Mouse (Mus musculus) WW6 (cell line): ENCODE data around the gene Mab21l3.

Experiments
- DNase-seq: peaks from one replicate; pipeline ENCODE4 v3.0.0-alpha.2; 2013; ENCODE audit warnings: low read depth, low spot score

Gene Mab21l3

GRCm38 (mm10) chr3:101802746-101803145 lies 46.0 kb downstream of the Mab21l3 start:
- DNase-seq: no peak

- DNase-seq: no peak
Observed at GRCm38 (mm10) chr3:101800596-101801018, 48.2 kb downstream of the Mab21l3 start.

DNA sequence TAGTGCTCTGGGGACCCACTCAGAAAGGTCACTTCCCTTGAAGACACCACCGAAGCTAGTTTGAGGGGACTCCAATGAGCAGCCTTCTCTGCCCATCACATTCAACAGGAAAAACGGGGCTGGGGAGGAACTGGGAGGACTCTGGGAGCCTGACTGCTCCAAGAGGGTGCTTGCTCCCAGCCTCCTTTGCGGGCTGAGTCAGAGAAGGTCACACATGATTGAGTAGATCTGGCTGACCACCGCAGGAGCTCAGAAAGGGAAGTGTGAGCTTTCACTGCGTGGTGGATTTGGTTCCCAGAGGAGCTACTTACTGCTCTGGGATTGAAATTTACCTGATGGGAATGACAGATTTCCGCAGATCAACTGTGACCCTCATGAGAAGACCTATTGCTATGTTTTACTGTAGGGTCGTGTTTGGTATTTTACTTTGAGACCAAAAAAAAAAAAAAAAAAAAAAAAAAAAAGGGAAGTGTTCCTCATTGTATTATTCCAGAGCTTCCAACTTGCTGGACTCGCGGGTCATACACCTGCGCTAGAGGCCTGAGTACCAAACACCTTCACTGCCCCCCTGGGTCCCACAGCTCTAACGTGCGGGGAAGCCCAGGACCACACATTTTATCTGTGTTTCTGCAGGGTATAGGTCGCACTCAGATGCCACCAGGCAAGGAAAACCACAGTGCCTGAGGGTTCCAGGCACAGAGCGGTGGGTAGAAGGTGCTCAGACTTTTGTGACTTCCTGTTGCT lies 48.7 kb downstream of the Mab21l3 start:
- DNase-seq: no peak

GRCm38 (mm10) chr3:101797830-101798709 lies 50.7 kb downstream of the Mab21l3 start:
- no peak for DNase-seq

DNA sequence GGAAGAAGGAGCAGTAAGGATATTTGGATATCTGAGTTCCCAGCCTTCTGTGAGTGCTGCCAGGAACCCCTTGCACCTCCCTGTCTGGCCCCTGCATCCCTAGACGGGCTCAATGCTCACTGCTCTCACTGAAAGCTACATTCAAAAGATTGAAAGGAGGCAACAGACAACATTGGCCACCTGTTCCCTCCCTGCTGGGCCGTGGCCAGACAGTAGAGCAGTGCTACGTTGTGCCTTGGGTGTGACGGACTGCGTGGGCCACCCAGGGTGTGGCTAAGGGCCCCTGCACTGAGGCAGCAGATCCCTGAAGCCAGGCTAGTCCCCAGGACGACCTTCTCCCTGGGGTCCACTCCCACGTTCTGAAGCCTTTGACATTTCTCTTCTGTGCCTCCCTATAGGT lies 52.5 kb downstream of the Mab21l3 start:
- DNase-seq: no peak

GRCm38 (mm10) chr3:101795387-101796039 lies 53.2 kb downstream of the Mab21l3 start:
- DNase-seq: no peak

- no peak for DNase-seq
Observed at GRCm38 (mm10) chr3:101794666-101795065, 54.1 kb downstream of the Mab21l3 start.

DNA sequence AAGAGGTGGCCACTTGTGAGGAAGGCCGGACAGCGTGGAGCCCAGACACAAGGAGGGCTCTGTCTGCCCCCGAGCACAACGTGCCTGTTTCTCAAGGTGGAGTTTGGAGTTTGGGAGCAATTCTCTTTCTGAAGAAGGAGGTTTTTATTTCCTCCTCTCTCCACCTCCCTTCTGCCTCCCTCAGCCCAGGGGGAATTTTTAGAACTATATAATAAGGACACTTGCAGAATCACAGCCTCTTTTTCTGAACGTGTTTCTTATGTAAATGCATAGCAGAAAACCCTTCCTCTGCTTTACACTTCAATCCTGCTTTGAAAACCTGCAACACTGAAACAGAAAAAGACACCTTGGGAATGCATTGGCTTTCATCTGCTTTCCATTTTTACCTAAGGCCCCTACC lies 54.7 kb downstream of the Mab21l3 start:
- DNase-seq: no peak

DNA sequence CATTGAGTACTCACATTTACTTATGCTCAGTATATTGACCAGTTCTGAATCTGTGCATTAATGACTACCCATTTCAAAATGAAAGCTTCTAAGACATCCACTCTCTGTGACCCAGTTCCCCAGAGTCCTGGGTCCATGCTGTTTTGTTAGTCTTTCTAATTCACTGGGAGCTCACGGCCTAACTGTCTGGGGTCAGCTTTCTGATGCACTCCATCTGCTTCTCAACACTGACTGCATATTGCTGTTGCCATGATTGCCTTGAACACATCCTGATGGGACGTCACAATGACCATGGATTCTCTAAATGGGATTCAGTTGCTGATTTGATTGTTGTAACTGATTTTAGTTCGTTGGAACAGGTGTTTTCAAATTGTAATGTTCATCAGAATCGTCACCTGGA lies 56.6 kb downstream of the Mab21l3 start:
- no peak for DNase-seq

DNA sequence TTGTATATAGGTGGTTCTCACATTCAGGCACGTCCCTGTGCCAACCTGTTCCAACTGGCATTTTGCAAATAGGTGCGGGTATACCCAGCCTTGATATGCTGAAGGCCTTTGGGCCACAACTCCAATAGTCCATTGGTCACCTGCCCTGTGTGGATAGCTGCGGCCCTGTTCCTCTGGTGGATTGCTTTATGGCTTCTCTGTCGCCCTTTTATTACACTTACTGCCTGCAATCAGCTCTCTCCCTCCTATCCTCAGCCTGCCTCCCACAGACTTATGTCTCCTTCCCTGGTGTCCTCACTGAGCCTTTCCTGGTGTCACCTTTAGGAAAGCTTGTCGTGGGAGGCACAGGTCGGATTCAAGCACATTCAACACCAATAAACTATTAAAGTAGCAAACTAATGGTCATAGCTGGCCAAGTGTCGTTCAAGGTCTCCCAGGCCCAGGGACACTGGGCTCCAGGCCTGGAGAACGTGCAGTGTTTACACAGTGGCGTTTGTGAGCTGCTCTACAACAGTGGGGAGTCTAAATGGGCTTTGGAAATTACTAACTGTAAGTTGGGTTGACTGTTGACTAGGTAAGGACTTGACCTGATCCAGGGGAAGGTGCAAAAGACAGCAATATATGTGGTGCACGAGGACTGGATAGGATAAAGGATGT lies 63.9 kb downstream of the Mab21l3 start:
- no peak for DNase-seq

DNA sequence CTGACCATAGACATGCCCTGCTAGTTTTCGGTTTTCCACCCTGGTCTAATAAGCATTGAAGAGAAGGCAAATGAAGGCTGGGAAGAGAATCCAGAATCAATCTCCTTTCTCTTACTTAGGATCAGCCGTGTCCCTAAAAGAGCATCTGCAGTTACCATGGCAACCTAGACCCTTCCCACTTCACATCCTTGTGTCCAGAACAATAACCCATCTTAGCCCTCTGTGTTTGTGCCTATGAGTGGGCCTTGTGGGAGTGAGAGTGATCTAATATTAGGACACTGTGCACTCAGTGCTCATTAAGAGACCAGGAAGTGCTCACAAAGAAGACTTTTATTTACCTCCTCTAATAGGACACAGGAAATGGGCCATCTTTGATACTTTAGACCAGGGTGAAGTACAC lies 65.0 kb downstream of the Mab21l3 start:
- DNase-seq: no peak

DNA sequence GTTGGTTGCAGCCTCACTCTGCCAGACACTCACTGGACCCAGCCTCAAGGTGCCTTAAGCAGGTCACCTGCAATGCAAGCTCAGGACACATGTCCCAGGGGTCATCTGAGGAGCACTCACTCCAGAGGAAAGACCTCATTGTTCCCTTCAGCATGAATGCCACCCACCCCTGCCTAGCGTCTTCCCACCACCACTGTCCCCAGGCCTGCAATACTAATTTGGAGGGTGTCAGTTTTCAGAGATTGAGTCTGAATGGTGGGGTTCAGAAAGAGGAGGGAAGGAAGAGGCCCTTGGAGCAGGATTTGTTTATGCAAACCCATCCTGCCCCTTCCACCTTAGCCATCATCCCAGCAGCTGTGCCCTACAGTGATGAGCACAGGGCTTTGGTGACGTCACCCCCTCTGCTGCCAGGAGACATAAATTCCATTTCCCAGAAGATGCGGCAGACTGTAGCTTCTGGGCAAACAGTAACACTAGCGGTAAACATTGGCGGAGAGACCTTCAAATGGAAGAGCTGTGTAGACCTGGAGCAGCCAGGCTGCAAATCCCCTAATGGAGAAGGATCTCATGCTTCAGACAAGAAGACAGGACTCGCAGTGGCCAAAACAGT lies 67.8 kb downstream of the Mab21l3 start:
- no peak for DNase-seq

- no peak for DNase-seq
Observed at GRCm38 (mm10) chr3:101778896-101779665, 69.7 kb downstream of the Mab21l3 start.

DNA sequence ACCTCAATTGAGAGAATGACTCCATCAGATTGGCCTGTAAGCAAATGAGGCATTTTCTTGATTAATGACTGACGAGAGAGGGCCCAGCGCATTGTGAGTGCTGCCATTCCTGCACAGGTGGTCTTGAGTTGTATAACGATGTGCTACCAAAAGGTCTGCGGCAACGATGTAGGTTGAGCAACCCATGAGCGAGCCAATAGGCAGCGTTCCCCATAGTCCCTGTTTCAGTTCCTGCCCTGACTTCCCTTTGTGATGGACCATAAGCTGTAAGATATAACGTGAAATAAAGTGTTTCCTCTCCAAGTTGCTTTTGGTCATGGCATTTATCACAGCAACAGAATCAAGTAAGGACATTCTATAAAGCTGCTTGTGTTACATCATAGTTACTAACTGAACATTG lies 73.0 kb downstream of the Mab21l3 start:
- DNase-seq: no peak

- DNase-seq: no peak
Observed at GRCm38 (mm10) chr3:101770540-101770939, 78.2 kb downstream of the Mab21l3 start.

DNA sequence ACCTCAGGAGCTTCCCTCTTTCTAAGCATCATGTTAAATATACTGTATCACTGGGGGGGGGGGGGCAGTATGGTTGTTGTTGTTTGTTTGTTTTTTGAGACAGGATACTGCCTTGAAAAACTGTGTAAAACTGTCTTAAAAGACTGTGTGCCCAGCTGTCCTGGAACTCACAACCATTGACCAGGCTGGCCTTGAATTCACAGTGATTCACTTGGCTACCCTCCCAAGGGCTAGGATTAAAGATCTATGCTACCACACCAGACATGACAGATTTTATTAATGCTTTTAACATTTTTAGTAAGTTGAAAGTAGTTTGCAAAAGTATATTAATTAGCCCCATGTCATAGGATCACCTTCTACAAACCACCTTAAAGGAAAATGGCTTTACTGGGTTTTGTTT lies 85.2 kb downstream of the Mab21l3 start:
- no peak for DNase-seq
